Mouse (Mus musculus): ENCODE data around the gene Rpl21. TPM values are rescaled to one million over a fixed set of nuclear protein-coding genes. Genes with fewer than 3 reads are reported as not detected.
A peak's percentile ranks its signal among the peaks of the same experiment; 100 is the strongest.
"Not testable (repeated sequence)": the region's sequence is repeated elsewhere in the genome, so short reads cannot be mapped to it uniquely, and the experiment has no call there.

The Rpl21 gene
- polyA plus RNA-seq, 1 experiment from 2014 or later: 596 TPM

GRCm38 (mm10) chr5:146866277-146866676 lies 33.6 kb downstream of the Rpl21 start:
- 86% methylated on average over 2 of the region's 2 CpGs for WGBS
- DNase-seq (ENCODE audit: low spot score) (no peak), ATAC-seq (ENCODE audit: insufficient number of reproducible peaks, low FRiP score, low TSS enrichment, low read depth) (no peak)
- no peak overlapping the region for H3K4me3 ChIP-seq (ENCODE audit: low read depth, low read length)
- no peaks in the 10 kb centered on the region for H3K36me3 ChIP-seq (ENCODE audit: control insufficient read depth, insufficient read depth, low read length)
- H3K27ac ChIP-seq (replicated peaks; ENCODE audit: low read depth, low read length): no peak overlapping the region
- no peaks in the 10 kb centered on the region for H3K27me3 ChIP-seq (ENCODE audit: control insufficient read depth, insufficient read depth, low read length)
- no peaks in the 10 kb centered on the region for H3K9me3 ChIP-seq (ENCODE audit: control insufficient read depth, low read length)
- H3K4me1 ChIP-seq (ENCODE audit: control insufficient read depth, insufficient read depth, low read length): no peaks in the 10 kb centered on the region
- no peak overlapping the region for H3K4me2 ChIP-seq (ENCODE audit: low read depth, severe bottlenecking)
- H3K9ac ChIP-seq (ENCODE audit: low read length): no peak overlapping the region

GRCm38 (mm10) chr5:146867246-146867945 lies 34.7 kb downstream of the Rpl21 start:
- no peak overlapping the region; the same call in 1 of the 2 replicates for H3K4me3 ChIP-seq (ENCODE audit: low read depth, low read length)
- 5% methylated on average over 19 of the region's 19 CpGs for WGBS

GRCm38 (mm10) chr5:146867946-146868314 lies 35.2 kb downstream of the Rpl21 start:
- Histone ChIP-seq H3K4me2 (ENCODE audit: low read depth, severe bottlenecking) (peak overlapping the region; percentile 20; the same call in 1 of the 2 replicates), H3K9me3 (ENCODE audit: control insufficient read depth, low read length) (no peaks in the 10 kb centered on the region), H3K36me3 (ENCODE audit: control insufficient read depth, insufficient read depth, low read length) (no peaks in the 10 kb centered on the region), H3K4me3 (ENCODE audit: low read depth, low read length) (no peak overlapping the region), H3K27me3 (ENCODE audit: control insufficient read depth, insufficient read depth, low read length) (no peaks in the 10 kb centered on the region), H3K9ac (ENCODE audit: low read length) (no peak overlapping the region), H3K4me1 (ENCODE audit: control insufficient read depth, insufficient read depth, low read length) (no peaks in the 10 kb centered on the region), H3K27ac (replicated peaks; ENCODE audit: low read depth, low read length) (no peak overlapping the region)
- ATAC-seq (ENCODE audit: insufficient number of reproducible peaks, low FRiP score, low TSS enrichment, low read depth) (no peak), DNase-seq (ENCODE audit: low spot score) (no peak)
- WGBS: 18% methylated on average over 4 of the region's 4 CpGs

More at GRCm38 (mm10) chr5:146867246-146867945, 34.7 kb downstream of the Rpl21 start:
- H3K4me2 ChIP-seq (ENCODE audit: low read depth, severe bottlenecking): peak overlapping the region; percentile 20
- no peaks in the 10 kb centered on the region for H3K36me3 ChIP-seq (ENCODE audit: control insufficient read depth, insufficient read depth, low read length)
- no peaks in the 10 kb centered on the region for H3K27me3 ChIP-seq (ENCODE audit: control insufficient read depth, insufficient read depth, low read length)
- H3K4me1 ChIP-seq (ENCODE audit: control insufficient read depth, insufficient read depth, low read length): no peaks in the 10 kb centered on the region
- no peak for ATAC-seq (ENCODE audit: insufficient number of reproducible peaks, low FRiP score, low TSS enrichment, low read depth)
- DNase-seq (ENCODE audit: low spot score): no peak
- H3K27ac ChIP-seq (replicated peaks; ENCODE audit: low read depth, low read length): no peak overlapping the region
- H3K9me3 ChIP-seq (ENCODE audit: control insufficient read depth, low read length): no peaks in the 10 kb centered on the region
- H3K9ac ChIP-seq (ENCODE audit: low read length): no peak overlapping the region

- Histone ChIP-seq H3K36me3 (ENCODE audit: control insufficient read depth, insufficient read depth, low read length) (no peaks in the 10 kb centered on the region), H3K9ac (ENCODE audit: low read length) (no peak overlapping the region), H3K4me2 (ENCODE audit: low read depth, severe bottlenecking) (no peak overlapping the region), H3K9me3 (ENCODE audit: control insufficient read depth, low read length) (no peaks in the 10 kb centered on the region), H3K4me1 (ENCODE audit: control insufficient read depth, insufficient read depth, low read length) (no peaks in the 10 kb centered on the region), H3K27me3 (ENCODE audit: control insufficient read depth, insufficient read depth, low read length) (no peaks in the 10 kb centered on the region), H3K4me3 (ENCODE audit: low read depth, low read length) (no peak overlapping the region), H3K27ac (replicated peaks; ENCODE audit: low read depth, low read length) (no peak overlapping the region)
- 90% methylated on average over 5 of the region's 5 CpGs for WGBS
- no peak for DNase-seq (ENCODE audit: low spot score)
- no peak for ATAC-seq (ENCODE audit: insufficient number of reproducible peaks, low FRiP score, low TSS enrichment, low read depth)
Measured at GRCm38 (mm10) chr5:146872981-146873631, 40.4 kb downstream of the Rpl21 start.

- 83% methylated on average over 2 of the region's 2 CpGs for WGBS
- no peak for ATAC-seq (ENCODE audit: insufficient number of reproducible peaks, low FRiP score, low TSS enrichment, low read depth)
Measured at GRCm38 (mm10) chr5:146876024-146876423, 43.3 kb downstream of the Rpl21 start.

GRCm38 (mm10) chr5:146877882-146878281 lies 45.2 kb downstream of the Rpl21 start:
- not testable (repeated sequence) for H3K27ac ChIP-seq (replicated peaks; ENCODE audit: low read depth, low read length); H3K27me3 ChIP-seq (ENCODE audit: control insufficient read depth, insufficient read depth, low read length); H3K4me2 ChIP-seq (ENCODE audit: low read depth, severe bottlenecking); H3K36me3 ChIP-seq (ENCODE audit: control insufficient read depth, insufficient read depth, low read length); H3K4me1 ChIP-seq (ENCODE audit: control insufficient read depth, insufficient read depth, low read length); ATAC-seq (ENCODE audit: insufficient number of reproducible peaks, low FRiP score, low TSS enrichment, low read depth); H3K9ac ChIP-seq (ENCODE audit: low read length); H3K4me3 ChIP-seq (ENCODE audit: low read depth, low read length); H3K9me3 ChIP-seq (ENCODE audit: control insufficient read depth, low read length); DNase-seq (ENCODE audit: low spot score)
- 86% methylated on average over 5 of the region's 6 CpGs for WGBS

More at GRCm38 (mm10) chr5:146876024-146876423, 43.3 kb downstream of the Rpl21 start:
- Histone ChIP-seq H3K27me3 (ENCODE audit: control insufficient read depth, insufficient read depth, low read length) (no peaks in the 10 kb centered on the region), H3K27ac (replicated peaks; ENCODE audit: low read depth, low read length) (no peak overlapping the region), H3K4me2 (ENCODE audit: low read depth, severe bottlenecking) (no peak overlapping the region), H3K9ac (ENCODE audit: low read length) (no peak overlapping the region), H3K36me3 (ENCODE audit: control insufficient read depth, insufficient read depth, low read length) (no peaks in the 10 kb centered on the region), H3K9me3 (ENCODE audit: control insufficient read depth, low read length) (no peaks in the 10 kb centered on the region), H3K4me1 (ENCODE audit: control insufficient read depth, insufficient read depth, low read length) (no peaks in the 10 kb centered on the region), H3K4me3 (ENCODE audit: low read depth, low read length) (no peak overlapping the region)
- no peak for DNase-seq (ENCODE audit: low spot score)

- no peak for DNase-seq (ENCODE audit: low spot score)
- Histone ChIP-seq H3K4me1 (ENCODE audit: control insufficient read depth, insufficient read depth, low read length) (no peaks in the 10 kb centered on the region), H3K4me2 (ENCODE audit: low read depth, severe bottlenecking) (no peak overlapping the region), H3K9me3 (ENCODE audit: control insufficient read depth, low read length) (no peaks in the 10 kb centered on the region), H3K27ac (replicated peaks; ENCODE audit: low read depth, low read length) (no peak overlapping the region), H3K4me3 (ENCODE audit: low read depth, low read length) (no peak overlapping the region), H3K36me3 (ENCODE audit: control insufficient read depth, insufficient read depth, low read length) (no peaks in the 10 kb centered on the region), H3K9ac (ENCODE audit: low read length) (no peak overlapping the region), H3K27me3 (ENCODE audit: control insufficient read depth, insufficient read depth, low read length) (no peaks in the 10 kb centered on the region)
- no peak for ATAC-seq (ENCODE audit: insufficient number of reproducible peaks, low FRiP score, low TSS enrichment, low read depth)
- WGBS: 89% methylated on average over 6 of the region's 6 CpGs
Measured at GRCm38 (mm10) chr5:146882261-146882660, 49.6 kb downstream of the Rpl21 start.

- H3K27ac ChIP-seq (replicated peaks; ENCODE audit: low read depth, low read length): no peak overlapping the region
- 73% methylated on average over 7 of the region's 7 CpGs for WGBS
- ATAC-seq (ENCODE audit: insufficient number of reproducible peaks, low FRiP score, low TSS enrichment, low read depth): no peak
- H3K9ac ChIP-seq (ENCODE audit: low read length): no peak overlapping the region
- no peaks in the 10 kb centered on the region for H3K4me1 ChIP-seq (ENCODE audit: control insufficient read depth, insufficient read depth, low read length)
- no peaks in the 10 kb centered on the region for H3K27me3 ChIP-seq (ENCODE audit: control insufficient read depth, insufficient read depth, low read length)
- no peak overlapping the region for H3K4me3 ChIP-seq (ENCODE audit: low read depth, low read length)
- DNase-seq (ENCODE audit: low spot score): no peak
- H3K9me3 ChIP-seq (ENCODE audit: control insufficient read depth, low read length): no peaks in the 10 kb centered on the region
- H3K4me2 ChIP-seq (ENCODE audit: low read depth, severe bottlenecking): no peak overlapping the region
- H3K36me3 ChIP-seq (ENCODE audit: control insufficient read depth, insufficient read depth, low read length): no peaks in the 10 kb centered on the region
Measured at GRCm38 (mm10) chr5:146883053-146883452, 50.4 kb downstream of the Rpl21 start.
